44 mouse cellular contexts compared by ENCODE assay signal in genomic region chr5:123444849-123445334, GRCm38 (mm10). TPM values are rescaled to one million over a fixed set of nuclear protein-coding genes. Genes with fewer than 3 reads are reported as not detected.
"Had no signal": no experiment of that assay in that cellular context is flagged by ENCODE, and none has a peak within 500 bp of the region (broad histone marks: within the 10 kb centered on the region; RNA-seq: fewer than 3 reads in every experiment).

No protein-coding gene starts in this region.

- DNase-seq: gastrocnemius, postnatal 14 days; gastrocnemius, postnatal 36 days; heart, postnatal 10 days; kidney, adult 11 months; kidney, adult 2 months; kidney, adult 9 months; kidney, postnatal 14 days; kidney, postnatal 36 days; layer of hippocampus, adult 9-11 months; layer of hippocampus, postnatal 36 days; left cerebral cortex, postnatal 4 days; lung, adult 18-20 months had no signal

- H3K4me2 ChIP-seq: heart, embryonic 11.5 days; hindbrain, embryonic 13.5 days; hindbrain, embryonic 15.5 days; kidney, embryonic 15.5 days; limb, embryonic 13.5 days; limb, embryonic 15.5 days; liver, embryonic 12.5 days had no signal

- H3K27ac ChIP-seq: hindbrain, embryonic 13.5 days; hindbrain, embryonic 15.5 days; hindbrain, postnatal 0 days; kidney, embryonic 15.5 days; kidney, postnatal 0 days; limb, embryonic 13.5 days; limb, embryonic 15.5 days; liver, embryonic 12.5 days; liver, embryonic 14.5 days had no signal

- H3K9ac ChIP-seq: hindbrain, embryonic 13.5 days; hindbrain, embryonic 15.5 days; kidney, embryonic 15.5 days; limb, embryonic 13.5 days; limb, embryonic 15.5 days; liver, embryonic 12.5 days; liver, embryonic 14.5 days had no signal

- H3K4me3 ChIP-seq: hindbrain, embryonic 13.5 days; hindbrain, embryonic 15.5 days; kidney, embryonic 15.5 days; limb, embryonic 13.5 days; limb, embryonic 15.5 days; liver, embryonic 12.5 days had no signal

- H3K4me1 ChIP-seq: hindbrain, embryonic 13.5 days; hindbrain, embryonic 15.5 days; kidney, embryonic 15.5 days; liver, embryonic 12.5 days had no signal

- ATAC-seq: intestine, embryonic 16.5 days; liver, embryonic 12.5 days had no signal

- H3K9me3 ChIP-seq: hindbrain, embryonic 13.5 days; hindbrain, embryonic 15.5 days; kidney, embryonic 15.5 days; limb, embryonic 13.5 days; limb, embryonic 15.5 days; liver, embryonic 12.5 days had no signal

- H3K27me3 ChIP-seq: hindbrain, embryonic 13.5 days; hindbrain, embryonic 15.5 days; kidney, embryonic 15.5 days; limb, embryonic 13.5 days; limb, embryonic 15.5 days; liver, embryonic 12.5 days had no signal

RNA-seq across cellular contexts. Expression of gene Lrrc43, which starts 44.2 kb away (rescaled TPM):
- total RNA-seq: gastrocnemius, adult 18-20 months; gastrocnemius, adult 8-10 months; gastrocnemius, postnatal 14 days; gastrocnemius, postnatal 36 days; heart, adult 18-20 months; heart, postnatal 10 days; heart, postnatal 25 days; hematopoietic stem cell, adult 5-6 weeks; liver, adult 2 months had no signal
- polyA plus RNA-seq: heart, embryonic 11.5 days; heart, embryonic 14.5 days; intestine, embryonic 14.5 days; intestine, embryonic 16.5 days; kidney, adult 2 months; kidney, embryonic 15.5 days; kidney, postnatal 0 days; large intestine, adult 2 months; limb, embryonic 11.5 days; limb, embryonic 13.5 days; limb, embryonic 15.5 days; liver, adult 2 months; liver, embryonic 12.5 days; liver, embryonic 14.5 days; liver, embryonic 16.5 days had no signal

RNA-seq across cellular contexts. Expression of gene Il31, which starts 44.4 kb away (rescaled TPM):
- total RNA-seq: gastrocnemius, adult 18-20 months; gastrocnemius, adult 8-10 months; gastrocnemius, postnatal 14 days; gastrocnemius, postnatal 36 days; heart, adult 18-20 months; heart, postnatal 10 days; heart, postnatal 25 days; hematopoietic stem cell, adult 5-6 weeks; hindbrain, postnatal 0 days; layer of hippocampus, adult 18-20 months; layer of hippocampus, adult 8-10 months; layer of hippocampus, postnatal 14 days; layer of hippocampus, postnatal 36 days; left cerebral cortex, adult 18-20 months; left cerebral cortex, adult 8-10 months; left cerebral cortex, postnatal 10 days; left cerebral cortex, postnatal 25 days; left cerebral cortex, postnatal 4 days; liver, adult 2 months had no signal
- polyA plus RNA-seq: gonadal fat pad, adult 2 months; heart, embryonic 11.5 days; heart, embryonic 14.5 days; heart, embryonic 16.5 days; hindbrain, embryonic 11.5 days; hindbrain, embryonic 13.5 days; hindbrain, embryonic 15.5 days; hindbrain, postnatal 0 days; intestine, embryonic 14.5 days; intestine, embryonic 16.5 days; kidney, adult 2 months; kidney, embryonic 15.5 days; kidney, postnatal 0 days; large intestine, adult 2 months; limb, embryonic 11.5 days; limb, embryonic 13.5 days; limb, embryonic 15.5 days; liver, adult 2 months; liver, embryonic 12.5 days; liver, embryonic 14.5 days; liver, embryonic 16.5 days had no signal
